Mouse (Mus musculus) erythroblast, embryonic 14.5 days (primary cell): ENCODE measurements around the gene Kcnt1. TPM values are rescaled to one million over a fixed set of nuclear protein-coding genes. Genes with fewer than 3 reads are reported as not detected.

Source experiments
- H3K27me3 ChIP-seq: 2 replicates; pipeline ENCODE4 v1.6.1; 2012; ENCODE audit warnings: inconsistent platforms; ENCODE audit not compliant: control insufficient read depth
- H3K36me3 ChIP-seq: 2 replicates; pipeline ENCODE4 v1.6.1; 2012; ENCODE audit warnings: mild to moderate bottlenecking, inconsistent platforms; ENCODE audit not compliant: control insufficient read depth
- H3K4me1 ChIP-seq: 2 replicates; pipeline ENCODE4 v1.6.1; 2012; ENCODE audit warnings: inconsistent platforms; ENCODE audit not compliant: control insufficient read depth
- H3K4me3 ChIP-seq: replicated peaks from 2 replicates; pipeline ENCODE3; 2012; ENCODE audit warnings: moderate library complexity, mild to moderate bottlenecking, inconsistent platforms
- H3K9me3 ChIP-seq: 2 replicates; pipeline ENCODE4 v1.6.1; 2012; ENCODE audit warnings: low read length, inconsistent platforms, mixed read lengths; ENCODE audit not compliant: control insufficient read depth
- GATA1 ChIP-seq: IDR thresholded peaks from 2 replicates; pipeline ENCODE4 v1.6.1; 2012; ENCODE audit warnings: low read length, inconsistent platforms, mixed read lengths
- TAL1 ChIP-seq: IDR thresholded peaks from 3 replicates; pipeline ENCODE4 v1.6.1; 2012; ENCODE audit warnings: low read length, inconsistent platforms, mixed read lengths
- polyA plus RNA-seq: library from polyadenylated mRNA; stranded (reverse); fragments of >175 nt; gene quantifications from 2 replicates; pipeline ENCODE4 v1.2.3, GENCODE M21; 2012

The Kcnt1 gene
- polyA plus RNA-seq, 1 experiment = not detected

DNA sequence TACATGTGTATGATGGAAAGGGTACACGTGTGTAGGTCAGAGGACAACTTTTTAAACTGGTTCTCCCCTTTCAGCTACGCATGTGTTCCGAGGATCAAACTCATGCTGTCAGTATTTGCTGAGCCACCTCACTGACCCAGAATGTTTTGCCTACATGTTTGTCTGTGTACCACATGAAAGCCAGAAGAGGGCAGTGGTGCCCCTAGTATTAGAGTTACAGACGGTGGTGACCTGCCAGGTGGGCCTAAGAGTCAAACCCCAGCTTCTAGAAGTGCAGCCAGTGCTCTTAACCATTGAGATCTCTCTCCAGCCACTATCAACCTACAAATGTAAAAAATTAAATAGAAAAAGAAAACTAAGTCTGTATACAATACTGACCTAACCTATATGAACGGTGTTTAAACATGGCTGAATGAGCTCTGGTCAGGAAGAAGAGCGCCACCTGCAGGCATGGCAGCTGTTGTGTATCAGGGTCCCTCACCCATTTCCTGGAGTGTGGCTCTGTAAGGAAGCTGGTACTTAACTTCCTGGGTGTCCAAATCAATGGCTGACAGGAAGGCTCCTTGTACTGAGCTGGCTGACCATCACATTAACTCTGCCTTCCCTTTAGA, 67.8 kb downstream of the Kcnt1 start:
- TF ChIP-seq GATA1 (no peak), TAL1 (no peak)
- peaks cover 97% of the 10 kb centered on the region for H3K36me3 ChIP-seq
- no peaks in the 10 kb centered on the region for H3K9me3 ChIP-seq
- H3K4me1 ChIP-seq = no peaks in the 10 kb centered on the region
- H3K27me3 ChIP-seq = no peaks in the 10 kb centered on the region
- H3K4me3 ChIP-seq = no peak overlapping the region

DNA sequence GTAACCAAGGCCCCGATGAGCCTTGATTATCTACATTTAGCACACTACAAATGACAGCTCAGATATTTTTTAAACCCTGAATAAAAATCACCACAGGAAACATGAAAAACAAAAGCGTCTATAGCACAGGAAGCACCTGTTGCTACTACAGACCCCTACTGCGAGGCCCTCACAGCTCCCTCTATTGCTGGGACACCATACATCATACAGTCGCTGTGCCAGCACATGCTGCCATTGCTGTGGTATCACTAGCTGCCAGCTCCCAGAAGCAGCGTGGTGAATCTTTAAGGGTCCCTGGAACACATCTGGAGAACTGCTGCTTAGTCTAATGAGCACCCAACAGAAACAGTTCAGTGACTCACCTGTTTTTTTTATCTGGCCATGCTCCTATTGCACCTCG, 77.0 kb downstream of the Kcnt1 start:
- H3K27me3 ChIP-seq = no peaks in the 10 kb centered on the region
- TF ChIP-seq GATA1 (no peak), TAL1 (no peak)
- no peaks in the 10 kb centered on the region for H3K4me1 ChIP-seq
- peaks cover 100% of the 10 kb centered on the region for H3K36me3 ChIP-seq
- no peaks in the 10 kb centered on the region for H3K9me3 ChIP-seq
- no peak overlapping the region for H3K4me3 ChIP-seq

DNA sequence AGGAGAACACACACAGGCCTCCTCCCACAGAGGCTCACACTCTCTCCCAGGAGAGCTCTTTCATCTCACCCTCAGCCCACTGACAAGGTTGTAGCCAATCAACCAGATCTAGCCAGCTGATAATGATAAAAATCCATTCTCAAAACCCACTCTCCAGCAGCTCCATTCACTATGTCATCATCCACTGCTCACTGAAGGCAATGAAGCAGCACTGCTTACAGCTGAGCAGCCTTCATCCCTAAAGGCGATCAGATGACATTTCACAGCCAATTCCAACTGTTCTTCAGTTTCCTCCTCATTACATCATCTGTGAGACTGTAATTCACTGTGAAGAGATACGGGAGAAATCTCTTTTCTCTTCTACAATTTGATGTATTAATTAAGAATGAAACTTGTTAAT, 80.3 kb downstream of the Kcnt1 start:
- TF ChIP-seq TAL1 (no peak), GATA1 (no peak)
- H3K36me3 ChIP-seq = peaks cover 93% of the 10 kb centered on the region
- no peaks in the 10 kb centered on the region for H3K27me3 ChIP-seq
- no peak overlapping the region for H3K4me3 ChIP-seq
- peaks cover 2% of the 10 kb centered on the region for H3K4me1 ChIP-seq
- no peaks in the 10 kb centered on the region for H3K9me3 ChIP-seq

GRCm38 (mm10) chr2:25947950-25948349, 84.4 kb downstream of the Kcnt1 start:
- H3K9me3 ChIP-seq = no peaks in the 10 kb centered on the region
- H3K4me1 ChIP-seq = peaks cover 4% of the 10 kb centered on the region
- H3K4me3 ChIP-seq = no peak overlapping the region
- no peaks in the 10 kb centered on the region for H3K27me3 ChIP-seq
- peaks cover 90% of the 10 kb centered on the region for H3K36me3 ChIP-seq
- TF ChIP-seq GATA1 (no peak), TAL1 (no peak)

DNA sequence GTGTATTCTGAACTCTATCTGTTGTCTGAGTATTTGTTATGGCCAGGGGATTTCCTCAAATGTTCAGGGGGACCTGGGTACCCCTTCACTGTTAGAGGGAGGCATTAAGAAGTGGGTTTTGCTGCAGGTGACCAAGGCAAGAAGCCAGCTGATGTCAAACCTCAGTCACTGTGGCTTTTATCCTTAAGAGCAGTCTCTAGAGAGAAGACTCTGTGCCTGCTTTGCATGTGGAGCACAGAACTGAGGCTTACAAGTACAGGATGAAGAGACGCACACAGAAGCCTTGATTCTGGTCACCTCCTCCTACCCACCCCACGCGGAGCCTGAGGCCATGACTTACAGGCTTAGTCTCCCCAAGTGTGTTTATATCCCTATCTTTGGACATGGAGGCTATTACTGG, 85.8 kb downstream of the Kcnt1 start:
- Histone ChIP-seq H3K9me3 (no peaks in the 10 kb centered on the region), H3K27me3 (no peaks in the 10 kb centered on the region), H3K4me3 (no peak overlapping the region), H3K36me3 (peaks cover 89% of the 10 kb centered on the region), H3K4me1 (peaks cover 4% of the 10 kb centered on the region)
- TF ChIP-seq TAL1 (no peak), GATA1 (no peak)

Other genes with a start within 250 kb of the Kcnt1 start
- not detected in 2 replicates for gene Ccdc183, start 246.1 kb upstream of the Kcnt1 start, polyA plus RNA-seq
- gene Tmem141, start 241.7 kb upstream of the Kcnt1 start, polyA plus RNA-seq = 0.15 TPM in 1 of 2 replicates, not detected in the other
- 0.80 and 0.94 TPM in 2 replicates for gene Fcna, start 235.7 kb upstream of the Kcnt1 start, polyA plus RNA-seq
- not detected in 2 replicates for gene Lcn8, start 210.6 kb upstream of the Kcnt1 start, polyA plus RNA-seq
- not detected in 2 replicates for gene Lcn5, start 205.8 kb upstream of the Kcnt1 start, polyA plus RNA-seq
- not detected in 2 replicates for gene Lcn6, start 186.9 kb upstream of the Kcnt1 start, polyA plus RNA-seq
- not detected in 2 replicates for gene Lcn10, start 181.0 kb upstream of the Kcnt1 start, polyA plus RNA-seq
- not detected in 2 replicates for gene Obp2a, start 163.7 kb upstream of the Kcnt1 start, polyA plus RNA-seq
- gene Bmyc, start 157.0 kb upstream of the Kcnt1 start, polyA plus RNA-seq = 0.37 and 0.53 TPM in 2 replicates
- not detected in 2 replicates for gene Obp2b, start 126.7 kb upstream of the Kcnt1 start, polyA plus RNA-seq
- gene Lcn3, start 98.2 kb upstream of the Kcnt1 start, polyA plus RNA-seq = not detected in 2 replicates
- not detected in 2 replicates for gene Lcn11, start 86.7 kb upstream of the Kcnt1 start, polyA plus RNA-seq
- not detected in 2 replicates for gene Gm13539, start 81.5 kb upstream of the Kcnt1 start, polyA plus RNA-seq
- gene Glt6d1, start 47.9 kb upstream of the Kcnt1 start, polyA plus RNA-seq = not detected in 2 replicates
- not detected in 2 replicates for gene Lcn9, start 40.6 kb upstream of the Kcnt1 start, polyA plus RNA-seq
- gene Sohlh1, start 16.5 kb upstream of the Kcnt1 start, polyA plus RNA-seq = not detected in 2 replicates
- gene Camsap1, start 119.5 kb downstream of the Kcnt1 start, polyA plus RNA-seq = 0.53 and 0.75 TPM in 2 replicates
- 155 and 250 TPM in 2 replicates for gene Ubac1, start 158.0 kb downstream of the Kcnt1 start, polyA plus RNA-seq